Mouse (Mus musculus) embryonic facial prominence, embryonic 13.5 days (tissue): ENCODE measurements around the gene Wbp1. TPM values are rescaled to one million over a fixed set of nuclear protein-coding genes. Genes with fewer than 3 reads are reported as not detected.

ENCODE experiments used
- ATAC-seq: fragments of 200-750 bp; cut with Nextera tagmentation; 2 replicates; pipeline ENCODE4 v1.8.0; 2017; ENCODE audit warnings: low read depth; ENCODE audit not compliant: insufficient number of reproducible peaks, insufficient read depth, low FRiP score, low TSS enrichment
- H3K27ac ChIP-seq: fragments of 300-500 bp; sonication (generic); 2 replicates; pipeline ENCODE4 v1.5.1; 2015; ENCODE audit warnings: moderate library complexity, mild to moderate bottlenecking, inconsistent platforms
- H3K27me3 ChIP-seq: fragments of 300-500 bp; sonication (generic); 2 replicates; pipeline ENCODE4 v1.6.1; 2015; ENCODE audit warnings: mild to moderate bottlenecking, inconsistent platforms
- H3K36me3 ChIP-seq: fragments of 300-500 bp; sonication (generic); 2 replicates; pipeline ENCODE4 v1.6.1; 2015; ENCODE audit warnings: mild to moderate bottlenecking, inconsistent platforms
- H3K4me1 ChIP-seq: fragments of 300-500 bp; sonication (generic); 2 replicates; pipeline ENCODE4 v1.6.1; 2015; ENCODE audit warnings: inconsistent platforms
- H3K4me2 ChIP-seq: fragments of 300-500 bp; sonication (generic); 2 replicates; pipeline ENCODE4 v1.6.1; 2015; ENCODE audit warnings: moderate library complexity, mild to moderate bottlenecking, inconsistent platforms
- H3K4me3 ChIP-seq: fragments of 300-500 bp; sonication (generic); 2 replicates; pipeline ENCODE4 v1.5.1; 2015; ENCODE audit warnings: mild to moderate bottlenecking, inconsistent platforms
- H3K9ac ChIP-seq: fragments of 300-500 bp; sonication (generic); 2 replicates; pipeline ENCODE4 v1.6.1; 2015; ENCODE audit warnings: mild to moderate bottlenecking, inconsistent platforms
- H3K9me3 ChIP-seq: fragments of 300-500 bp; sonication (generic); 2 replicates; pipeline ENCODE4 v1.6.1; 2016; ENCODE audit warnings: inconsistent platforms
- WGBS: fragments of 180-500 bp; shearing (Covaris S2); methylation state at CpG from one replicate; pipeline ENCODE4 v1.1.7; 2015; ENCODE audit warnings: mixed read lengths; 5-methylcytosine and 5-hydroxymethylcytosine counted together
- polyA plus RNA-seq: library from polyadenylated mRNA; unstranded; fragments of >200 nt; fragmentation: Nextera tagmentation; extraction: Ambion mirVana; gene quantifications from 2 replicates; pipeline ENCODE4 v1.2.1, GENCODE M21; 2015

Gene Wbp1
- polyA plus RNA-seq, 1 experiment from 2014 or later = 172 TPM

DNA sequence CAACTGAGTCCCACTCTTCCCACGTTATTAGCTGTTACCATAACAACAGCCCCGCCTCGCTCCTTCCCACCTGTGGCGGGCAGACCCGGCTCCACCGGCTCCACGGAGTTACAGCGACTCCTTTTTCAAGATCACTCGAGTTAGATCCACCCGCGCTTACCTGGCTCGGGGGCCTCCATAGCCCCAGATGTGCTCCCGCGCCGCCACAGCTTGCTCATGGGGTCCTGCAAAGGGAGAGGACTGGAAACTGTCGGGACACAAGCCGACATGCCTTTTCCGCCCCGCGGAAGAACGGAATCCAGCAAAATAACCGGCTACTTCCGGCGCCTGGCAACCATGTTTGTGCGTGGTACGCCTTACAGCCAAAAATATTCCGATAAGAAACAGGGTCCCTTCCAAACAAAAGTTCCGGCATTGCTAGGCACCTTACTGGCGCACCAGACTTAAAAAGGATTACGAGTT lies 3.5 kb upstream of the Wbp1 start:
- Histone ChIP-seq H3K27me3 (no peaks in the 10 kb centered on the region), H3K36me3 (peaks cover under 1% of the 10 kb centered on the region; the same call in 1 of the 2 replicates), H3K4me1 (peaks cover 34% of the 10 kb centered on the region), H3K4me2 (peak overlapping the region; percentile 83), H3K9me3 (no peaks in the 10 kb centered on the region), H3K9ac (peak overlapping the region; percentile 83), H3K4me3 (peak overlapping the region; percentile 81), H3K27ac (peak overlapping the region; percentile 64; the same call in 1 of the 2 replicates)
- WGBS = under 1% methylated on average over 30 of the region's 30 CpGs
- no peak for ATAC-seq

DNA sequence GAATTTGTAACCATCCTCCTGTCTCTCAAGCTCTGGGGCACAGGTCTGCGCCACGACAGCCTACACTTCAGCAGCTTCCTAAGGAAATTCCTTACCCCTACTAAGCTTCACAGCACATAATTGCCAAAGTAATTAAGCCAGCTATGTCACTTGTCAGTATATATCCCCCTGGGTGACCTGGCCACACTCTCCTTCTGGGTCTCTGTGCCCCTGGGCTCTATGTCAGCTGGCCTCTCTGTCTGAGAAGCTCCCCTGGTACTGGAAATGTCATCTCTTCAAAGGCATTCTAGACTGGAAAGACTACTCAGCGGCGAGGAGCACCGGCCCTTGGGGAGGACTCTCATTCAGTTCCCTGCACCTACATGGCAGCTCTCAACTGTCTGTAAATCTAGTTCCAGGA lies 1.6 kb upstream of the Wbp1 start:
- Histone ChIP-seq H3K9me3 (no peaks in the 10 kb centered on the region), H3K4me3 (peak overlapping the region; percentile 80), H3K4me2 (peak overlapping the region; percentile 83), H3K9ac (peak overlapping the region; percentile 89), H3K36me3 (peaks cover 19% of the 10 kb centered on the region), H3K27me3 (no peaks in the 10 kb centered on the region), H3K4me1 (peaks cover 51% of the 10 kb centered on the region), H3K27ac (peak overlapping the region; percentile 100)
- 67% methylated on average over 5 of the region's 5 CpGs for WGBS
- ATAC-seq = no peak

DNA sequence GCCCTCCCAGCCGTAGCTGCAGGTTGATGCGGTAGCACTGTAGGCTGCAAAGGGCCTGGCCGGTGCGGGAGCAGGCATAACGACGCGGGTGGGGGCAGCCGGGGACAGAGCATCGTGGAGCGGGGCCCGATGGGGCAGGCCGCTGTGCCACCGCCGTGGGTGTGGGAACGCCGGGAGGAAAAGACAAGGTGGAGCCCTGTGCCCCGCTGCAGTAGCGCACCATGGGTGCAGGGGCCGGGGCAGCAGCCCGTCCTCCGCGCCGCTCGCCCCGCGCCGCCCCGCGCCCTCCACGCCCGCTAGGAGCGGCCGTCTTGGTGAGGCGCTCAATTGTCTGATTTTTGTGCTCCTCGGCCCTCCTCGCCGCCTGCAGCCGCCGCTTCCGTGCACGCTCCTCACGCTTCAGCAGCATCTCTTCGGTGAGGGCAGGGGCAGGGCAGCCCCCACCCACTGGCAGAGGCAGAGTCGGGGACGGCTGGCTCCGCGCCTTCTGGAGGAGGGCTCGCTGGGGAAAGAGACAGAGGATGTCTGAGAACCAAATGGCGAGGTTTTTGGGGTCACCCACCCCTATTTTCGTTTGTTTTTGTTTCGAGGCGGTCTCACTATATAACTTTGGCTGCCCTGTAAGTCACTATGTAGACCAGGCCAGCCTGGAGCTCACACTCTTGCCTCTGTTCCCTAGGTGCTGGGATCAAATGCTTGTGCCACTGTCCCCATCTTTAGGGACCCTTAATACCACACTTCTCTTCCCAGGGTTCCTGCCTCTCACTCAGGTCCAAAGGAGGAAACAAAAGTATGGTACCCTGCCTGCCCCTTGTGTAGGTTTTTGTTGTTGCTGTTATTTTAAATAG lies 728 bp upstream of the Wbp1 start:
- H3K27ac ChIP-seq = peak overlapping the region; percentile 100
- no peaks in the 10 kb centered on the region for H3K27me3 ChIP-seq
- peaks cover 56% of the 10 kb centered on the region for H3K4me1 ChIP-seq
- ATAC-seq = peak; percentile 6; the same call in 1 of the 2 replicates
- peak overlapping the region; percentile 80 for H3K4me3 ChIP-seq
- WGBS = 2% methylated on average over 47 of the region's 52 CpGs
- H3K9me3 ChIP-seq = no peaks in the 10 kb centered on the region
- peak overlapping the region; percentile 83 for H3K4me2 ChIP-seq
- H3K36me3 ChIP-seq = peaks cover 28% of the 10 kb centered on the region
- peak overlapping the region; percentile 89 for H3K9ac ChIP-seq

DNA sequence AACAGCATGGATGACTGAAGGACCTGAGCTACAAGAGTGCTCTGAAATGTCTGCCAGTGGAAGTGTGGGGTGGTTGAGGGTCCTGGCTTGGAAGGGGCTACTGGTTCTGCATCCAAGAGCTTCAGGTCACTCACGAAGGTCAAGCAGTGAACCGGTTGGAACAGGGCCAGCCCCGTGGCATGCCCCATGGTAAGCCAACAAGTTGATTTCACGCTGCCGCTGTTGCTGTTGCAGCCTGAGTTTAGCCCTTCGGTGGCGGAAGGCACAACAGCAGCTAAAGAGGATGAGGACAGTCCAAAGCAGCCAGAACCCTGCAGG lies 1.7 kb downstream of the Wbp1 start:
- Histone ChIP-seq H3K4me3 (peak overlapping the region; percentile 80), H3K27me3 (no peaks in the 10 kb centered on the region), H3K9ac (peak overlapping the region; percentile 92), H3K36me3 (peaks cover 33% of the 10 kb centered on the region), H3K27ac (0 out of 2 replicates have a peak overlapping the region, but pooled peaks have one; percentile 51), H3K4me1 (peaks cover 67% of the 10 kb centered on the region), H3K4me2 (peak overlapping the region; percentile 83), H3K9me3 (no peaks in the 10 kb centered on the region)
- 70% methylated on average over 7 of the region's 7 CpGs for WGBS
- no peak for ATAC-seq

DNA sequence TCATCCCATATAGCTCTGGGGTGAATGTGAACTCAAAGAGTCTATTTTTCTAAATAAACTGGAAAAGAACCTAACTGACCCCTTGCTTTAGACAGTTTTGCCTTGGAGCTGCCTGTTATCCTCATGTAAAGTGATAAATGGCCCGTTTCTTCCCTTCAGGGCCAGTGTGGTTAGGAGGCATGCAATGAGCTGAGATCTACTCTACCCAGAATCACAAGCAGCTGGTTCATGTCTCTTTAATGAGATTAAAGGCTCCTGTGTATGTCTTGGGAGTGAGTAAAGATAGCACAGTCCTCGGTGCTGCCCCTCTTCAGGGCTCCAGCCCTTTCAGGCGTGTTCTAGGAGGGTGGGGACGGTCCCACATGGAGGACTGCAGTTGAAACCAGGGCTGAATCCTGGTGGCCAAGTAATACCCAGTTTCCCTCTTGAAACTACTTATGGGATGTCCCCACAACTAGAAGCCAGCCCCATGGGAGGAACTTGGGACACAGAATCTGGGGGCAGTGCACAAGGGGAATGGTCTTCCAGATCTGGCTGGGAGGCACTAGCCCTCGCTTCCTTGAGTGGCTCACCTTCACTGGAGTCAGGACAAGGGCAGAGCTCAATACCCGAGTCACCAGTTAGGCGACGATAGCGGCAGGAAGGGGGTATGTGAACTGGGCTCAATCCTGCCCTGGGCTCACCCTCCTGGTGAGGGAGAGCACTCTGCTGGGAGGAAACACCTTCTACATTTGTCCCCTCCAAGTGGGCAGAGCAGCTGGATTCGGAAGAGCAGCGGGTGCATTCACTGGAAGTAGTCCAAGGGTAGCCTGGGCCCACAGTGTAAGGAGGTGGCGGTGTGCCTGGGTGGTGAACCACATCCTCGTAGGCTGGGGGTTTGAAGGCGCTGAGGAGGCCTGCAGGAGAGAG lies 2.3 kb downstream of the Wbp1 start:
- no peak overlapping the region for H3K4me2 ChIP-seq
- H3K9ac ChIP-seq = peak overlapping the region; percentile 92
- H3K4me1 ChIP-seq = peaks cover 66% of the 10 kb centered on the region

DNA sequence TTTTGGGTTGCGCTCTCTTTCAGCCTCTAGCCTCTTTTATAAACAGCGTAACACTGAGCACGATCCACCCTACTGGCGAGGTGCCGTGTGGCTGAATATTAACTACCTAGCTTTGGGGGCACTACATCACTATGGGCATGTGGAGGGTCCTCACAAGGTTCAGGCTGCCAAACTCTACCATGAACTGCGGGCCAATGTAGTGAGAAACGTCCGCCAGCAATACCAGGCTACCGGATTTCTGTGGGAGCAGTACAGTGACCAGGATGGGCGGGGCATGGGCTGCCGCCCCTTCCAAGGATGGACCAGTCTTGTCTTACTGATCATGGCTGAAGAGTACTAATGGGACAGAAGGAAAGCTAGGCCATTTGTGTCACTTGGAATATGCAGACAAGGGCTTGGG lies 3.0 kb downstream of the Wbp1 start:
- H3K9ac ChIP-seq = no peak overlapping the region
- no peak for ATAC-seq
- H3K27me3 ChIP-seq = no peaks in the 10 kb centered on the region
- no peak overlapping the region for H3K4me2 ChIP-seq
- H3K4me1 ChIP-seq = peaks cover 59% of the 10 kb centered on the region
- 84% methylated on average over 11 of the region's 11 CpGs for WGBS
- H3K36me3 ChIP-seq = peaks cover 33% of the 10 kb centered on the region
- peak overlapping the region; percentile 62 for H3K27ac ChIP-seq
- H3K9me3 ChIP-seq = no peaks in the 10 kb centered on the region
- no peak overlapping the region for H3K4me3 ChIP-seq

More for the DNA sequence above, 2.3 kb downstream of the Wbp1 start:
- ATAC-seq = no peak
- H3K36me3 ChIP-seq = peaks cover 33% of the 10 kb centered on the region
- H3K27ac ChIP-seq = peak overlapping the region; percentile 51; the same call in 1 of the 2 replicates
- 0 out of 2 replicates have a peak overlapping the region, but pooled peaks have one; percentile 80 for H3K4me3 ChIP-seq
- no peaks in the 10 kb centered on the region for H3K9me3 ChIP-seq
- WGBS = 77% methylated on average over 14 of the region's 14 CpGs
- no peaks in the 10 kb centered on the region for H3K27me3 ChIP-seq

DNA sequence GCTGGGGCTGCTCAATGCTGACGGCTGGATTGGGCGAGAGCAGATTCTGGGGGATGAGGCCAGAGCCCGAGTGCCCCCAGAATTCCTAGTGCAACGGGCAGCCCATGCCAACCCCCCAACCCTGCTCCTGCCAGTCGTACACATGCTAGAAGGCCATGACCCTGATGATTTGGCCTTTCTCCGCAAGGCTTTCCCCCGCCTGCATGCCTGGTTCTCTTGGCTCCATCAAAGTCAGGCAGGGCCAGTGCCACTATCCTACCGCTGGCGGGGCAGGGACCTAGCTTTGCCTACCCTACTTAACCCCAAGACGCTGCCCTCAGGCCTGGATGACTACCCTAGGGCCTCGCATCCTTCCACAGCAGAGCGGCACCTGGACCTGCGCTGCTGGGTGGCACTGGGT lies 3.7 kb downstream of the Wbp1 start:
- Histone ChIP-seq H3K4me3 (0 out of 2 replicates have a peak overlapping the region, but pooled peaks have one; percentile 91), H3K27ac (peak overlapping the region; percentile 62; the same call in 1 of the 2 replicates), H3K36me3 (peaks cover 33% of the 10 kb centered on the region), H3K4me2 (no peak overlapping the region), H3K27me3 (no peaks in the 10 kb centered on the region), H3K4me1 (peaks cover 52% of the 10 kb centered on the region), H3K9ac (no peak overlapping the region), H3K9me3 (no peaks in the 10 kb centered on the region)
- 91% methylated on average over 13 of the region's 13 CpGs for WGBS
- no peak for ATAC-seq

DNA sequence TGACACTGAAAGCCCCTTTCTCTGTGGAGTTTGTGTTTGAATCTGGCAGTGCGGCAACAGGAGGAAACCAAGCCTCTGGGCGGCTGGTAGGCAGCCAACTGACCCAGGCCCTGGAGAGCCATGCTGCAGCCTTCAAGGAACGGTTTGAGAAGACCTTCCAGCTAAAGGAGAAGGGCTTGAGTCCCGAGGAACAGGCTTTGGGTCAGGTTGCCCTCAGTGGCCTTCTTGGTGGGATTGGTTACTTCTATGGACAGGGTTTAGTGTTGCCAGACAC lies 4.3 kb downstream of the Wbp1 start:
- H3K9me3 ChIP-seq = no peaks in the 10 kb centered on the region
- H3K27me3 ChIP-seq = no peaks in the 10 kb centered on the region
- peaks cover 33% of the 10 kb centered on the region for H3K36me3 ChIP-seq
- H3K27ac ChIP-seq = no peak overlapping the region
- H3K9ac ChIP-seq = peak overlapping the region; percentile 94; the same call in 1 of the 2 replicates
- WGBS = 79% methylated on average over 4 of the region's 4 CpGs
- H3K4me1 ChIP-seq = peaks cover 47% of the 10 kb centered on the region
- ATAC-seq = no peak
- peak overlapping the region; percentile 91 for H3K4me3 ChIP-seq
- peak overlapping the region; percentile 96 for H3K4me2 ChIP-seq

DNA sequence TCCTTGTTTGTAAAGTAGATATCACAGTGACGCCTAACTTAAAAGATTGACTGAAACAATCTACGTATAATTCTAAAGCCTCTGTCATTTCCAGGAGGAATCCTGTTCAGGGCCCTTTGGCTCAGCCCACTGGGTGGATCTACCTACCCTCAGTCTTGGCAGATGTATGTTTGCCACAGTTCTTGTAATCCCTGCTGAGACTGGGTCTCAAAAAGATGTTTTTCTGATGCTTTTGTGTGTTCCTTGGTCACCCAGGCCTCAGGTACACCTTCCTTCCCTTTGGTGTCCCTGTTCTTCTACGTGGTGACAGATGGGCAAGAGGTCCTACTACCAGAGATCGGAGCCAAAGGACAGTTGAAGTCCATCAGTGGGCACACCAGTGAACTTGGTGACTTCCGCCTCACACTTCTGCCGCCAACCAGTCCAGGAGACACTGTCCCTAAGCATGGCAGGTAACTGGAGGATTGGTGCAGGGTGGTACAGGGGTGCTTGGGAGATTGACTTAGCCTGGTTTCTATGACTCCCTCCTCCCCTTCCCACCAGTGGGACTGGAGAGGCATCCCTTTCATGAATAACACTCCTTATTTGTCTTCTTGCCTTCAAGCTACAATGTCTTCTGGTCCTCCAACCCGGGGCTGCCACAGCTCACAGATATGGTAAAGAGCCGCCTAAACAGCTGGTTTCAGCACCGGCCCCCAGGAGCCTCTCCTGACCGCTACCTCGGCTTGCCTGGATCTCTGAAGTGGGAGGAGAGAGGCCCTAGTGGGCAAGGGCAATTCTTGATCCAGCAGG lies 4.8 kb downstream of the Wbp1 start:
- no peaks in the 10 kb centered on the region for H3K27me3 ChIP-seq

DNA sequence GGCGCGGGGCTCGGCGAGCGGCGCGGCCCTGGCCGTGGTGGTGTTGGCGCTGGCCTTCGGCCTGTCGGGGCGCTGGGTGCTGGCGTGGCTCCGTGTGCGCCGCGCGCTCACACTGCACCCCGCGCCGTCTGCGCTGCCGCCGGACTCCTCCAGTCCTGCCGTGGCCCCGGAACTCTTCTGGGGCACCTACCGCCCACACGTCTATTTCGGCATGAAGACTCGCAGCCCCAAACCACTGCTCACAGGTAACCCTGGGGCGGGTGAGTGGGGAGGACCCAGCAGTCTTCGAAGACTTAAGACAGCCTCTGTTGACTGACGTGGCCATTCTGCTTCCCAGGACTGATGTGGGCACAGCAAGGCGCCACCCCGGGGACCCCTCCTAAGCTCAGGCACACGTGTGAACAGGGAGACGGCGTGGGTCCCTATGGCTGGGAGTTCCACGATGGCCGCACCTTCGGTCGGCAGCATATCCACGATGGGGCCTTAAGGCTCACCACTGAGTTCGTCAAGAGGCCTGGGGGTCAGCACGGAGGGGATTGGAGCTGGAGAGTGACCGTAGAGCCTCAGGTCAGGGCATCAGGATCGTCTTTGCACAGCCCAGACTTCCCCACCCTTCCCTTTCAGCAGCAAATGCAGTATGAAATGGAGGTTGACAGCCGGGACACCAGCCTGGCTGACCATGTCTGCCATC lies 5.5 kb downstream of the Wbp1 start:
- Histone ChIP-seq H3K9ac (peak overlapping the region; percentile 94), H3K4me3 (peak overlapping the region; percentile 91), H3K36me3 (peaks cover 36% of the 10 kb centered on the region), H3K9me3 (no peaks in the 10 kb centered on the region), H3K27me3 (no peaks in the 10 kb centered on the region), H3K4me1 (peaks cover 46% of the 10 kb centered on the region), H3K27ac (peak overlapping the region; percentile 86), H3K4me2 (peak overlapping the region; percentile 96)
- peak; percentile 22; the same call in 1 of the 2 replicates for ATAC-seq
- WGBS = 1% methylated on average over 43 of the region's 48 CpGs

More for the DNA sequence above, 4.8 kb downstream of the Wbp1 start:
- peaks cover 46% of the 10 kb centered on the region for H3K4me1 ChIP-seq
- peak overlapping the region; percentile 86; the same call in 1 of the 2 replicates for H3K27ac ChIP-seq
- H3K4me3 ChIP-seq = peak overlapping the region; percentile 91
- peaks cover 33% of the 10 kb centered on the region for H3K36me3 ChIP-seq
- H3K9me3 ChIP-seq = no peaks in the 10 kb centered on the region
- 72% methylated on average over 11 of the region's 11 CpGs for WGBS
- peak overlapping the region; percentile 96 for H3K4me2 ChIP-seq
- no peak for ATAC-seq
- H3K9ac ChIP-seq = peak overlapping the region; percentile 94
